Mouse (Mus musculus) E14TG2a.4 (cell line): ENCODE data around the gene Rbbp5.

Source experiments
- CTCF ChIP-seq: conservative IDR thresholded peaks from 2 replicates; pipeline ENCODE4 v1.5.1; 2014; ENCODE audit warnings: low read length
- POU5F1 ChIP-seq: IDR thresholded peaks from 2 replicates; pipeline ENCODE4 v1.6.1; 2014; ENCODE audit warnings: low read length, borderline replicate concordance

DNA sequence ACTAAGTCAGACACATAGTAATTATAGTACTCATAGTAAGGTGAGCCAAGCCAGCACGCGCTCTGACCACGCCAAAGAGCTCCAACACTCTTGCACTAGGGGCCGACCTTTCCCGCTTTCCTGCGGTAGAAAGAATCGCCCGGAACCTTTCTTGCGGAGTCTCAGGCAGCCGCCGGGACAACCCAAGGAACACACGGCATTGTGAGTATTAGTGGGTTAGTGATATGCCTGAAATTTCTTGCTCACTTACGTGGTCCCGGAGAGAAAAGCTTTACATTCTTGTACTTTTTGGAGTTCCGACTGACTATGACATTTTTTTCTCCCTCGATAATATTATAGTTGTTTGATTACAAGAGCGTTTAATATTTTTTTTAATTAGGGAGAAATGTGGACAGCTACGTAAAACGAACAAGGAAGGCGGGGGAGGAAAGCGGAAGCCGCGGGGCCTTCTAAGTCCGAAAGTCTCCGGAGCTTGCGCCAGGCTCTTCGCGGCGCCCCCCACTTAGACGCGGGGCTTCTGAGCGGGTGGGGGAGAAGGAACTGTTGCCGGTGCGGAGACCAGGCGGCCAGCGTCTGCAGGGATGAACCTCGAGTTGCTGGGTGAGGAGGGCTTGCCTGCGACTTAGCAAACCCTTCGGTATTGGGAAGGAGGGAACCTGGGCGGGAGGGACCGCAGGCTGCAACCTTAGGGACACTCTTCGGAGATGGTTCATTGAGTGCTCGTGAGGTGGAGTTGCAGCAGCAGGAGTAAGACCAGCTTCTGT, at the start of gene Rbbp5:
- TF ChIP-seq POU5F1 (no peak; the same call in 1 of the 2 replicates), CTCF (no peak)
